8 mouse cellular contexts compared by ENCODE assay signal in genomic region chr2:164857101-164857821, GRCm38 (mm10). TPM values are rescaled to one million over a fixed set of nuclear protein-coding genes. Genes with fewer than 3 reads are reported as not detected.
DNase-seq lines count a peak whose midpoint lies in the region; ATAC-seq and TF ChIP-seq lines count a peak whose summit lies in the region.

Pltp (minus strand) TSS chr2:164857711.

- H3K4me1 ChIP-seq in brown adipose tissue, adult 24 weeks (ENCODE audit: control insufficient read depth, insufficient read depth, insufficient read length, low read length), result peaks cover 19% of the 10 kb centered on the region
- peaks cover 27% of the 10 kb centered on the region; the same call in 1 of the 2 replicates for H3K4me1 ChIP-seq in intestine, embryonic 14.5 days (replicated peaks; ENCODE audit: control insufficient read depth, insufficient read depth, low read length)
- peaks cover 13% of the 10 kb centered on the region for H3K4me1 ChIP-seq in liver, adult 2 months (ENCODE audit: control insufficient read depth, insufficient read depth, low read length)
- H3K4me1 ChIP-seq in midbrain, embryonic 16.5 days (ENCODE audit: control insufficient read depth, insufficient read depth, low read length), result peaks cover 17% of the 10 kb centered on the region

- peak within 1 kb of the TSS; percentile 48 for H3K9ac ChIP-seq in intestine, embryonic 14.5 days (ENCODE audit: low read length)
- H3K9ac ChIP-seq in liver, adult 2 months (ENCODE audit: low read depth, low read length), result peak within 1 kb of the TSS; percentile 76
- H3K9ac ChIP-seq in midbrain, embryonic 16.5 days (ENCODE audit: low read depth, low read length), result peak within 1 kb of the TSS; percentile 62

- ATAC-seq in intestine, embryonic 14.5 days (replicated peaks; ENCODE audit: low FRiP score, low TSS enrichment, low read depth), result peak; percentile 70
- peak; percentile 74 for ATAC-seq in midbrain, embryonic 16.5 days

- H3K27ac ChIP-seq in brown adipose tissue, adult 24 weeks (replicated peaks; ENCODE audit: low read depth, low read length), result peak within 1 kb of the TSS; percentile 70
- no peak within 1 kb of the TSS; the same call in 1 of the 2 replicates for H3K27ac ChIP-seq in intestine, embryonic 14.5 days (ENCODE audit: low read depth)
- peak within 1 kb of the TSS; percentile 58 for H3K27ac ChIP-seq in liver, adult 2 months (replicated peaks; ENCODE audit: insufficient read depth, low read depth, low read length)
- H3K27ac ChIP-seq in midbrain, embryonic 16.5 days (ENCODE audit: low read length), result peak within 1 kb of the TSS; percentile 38; the same call in 1 of the 2 replicates

- no peaks in the 10 kb centered on the region for H3K9me3 ChIP-seq in intestine, embryonic 14.5 days (ENCODE audit: control insufficient read depth, low read length)
- H3K9me3 ChIP-seq in midbrain, embryonic 16.5 days (replicated peaks; ENCODE audit: control insufficient read depth, low read length, poor library complexity, severe bottlenecking), result no peaks in the 10 kb centered on the region

- TF ChIP-seq POLR2A in liver, adult 2 months (IDR thresholded peaks at IDR 0.05; ENCODE audit: extremely low read depth, insufficient read depth, low read length), result no peak

- peaks cover 33% of the 10 kb centered on the region for H3K27me3 ChIP-seq in intestine, embryonic 14.5 days (replicated peaks; ENCODE audit: control insufficient read depth, insufficient read depth, low read length)
- no peaks in the 10 kb centered on the region for H3K27me3 ChIP-seq in liver, adult 2 months (ENCODE audit: control insufficient read depth, insufficient read depth, low read length)
- H3K27me3 ChIP-seq in midbrain, embryonic 16.5 days (ENCODE audit: control insufficient read depth, insufficient read depth, low read depth, low read length), result peaks cover 9% of the 10 kb centered on the region

- H3K79me2 ChIP-seq in liver, adult 2 months (ENCODE audit: control insufficient read depth, insufficient read depth, low read length), result no peaks in the 10 kb centered on the region

- peak within 1 kb of the TSS; percentile 62 for H3K4me3 ChIP-seq in brown adipose tissue, adult 24 weeks (ENCODE audit: insufficient read depth, low read depth, low read length)
- H3K4me3 ChIP-seq in intestine, embryonic 14.5 days (ENCODE audit: low read depth, low read length), result peak within 1 kb of the TSS; percentile 58
- H3K4me3 ChIP-seq in liver, adult 2 months (ENCODE audit: insufficient read depth, low read depth, low read length), result peak within 1 kb of the TSS; percentile 77
- peak within 1 kb of the TSS; percentile 50 for H3K4me3 ChIP-seq in midbrain, embryonic 16.5 days (ENCODE audit: low read depth, low read length)

- TF ChIP-seq CTCF in liver, adult 2 months (IDR thresholded peaks at IDR 0.05; ENCODE audit: low read depth, low read length), result no peak

- WGBS in intestine, embryonic 14.5 days, result under 1% methylated on average over 47 of the region's 47 CpGs
- 7% methylated on average over 47 of the region's 47 CpGs for WGBS in liver, adult 2 months
- under 1% methylated on average over 32 of the region's 47 CpGs for WGBS in midbrain, embryonic 16.5 days

- peak within 1 kb of the TSS; percentile 96 for H3K4me2 ChIP-seq in intestine, embryonic 14.5 days (ENCODE audit: low read length)
- peak within 1 kb of the TSS; percentile 98 for H3K4me2 ChIP-seq in midbrain, embryonic 16.5 days (ENCODE audit: low read length)

- H3K36me3 ChIP-seq in intestine, embryonic 14.5 days (ENCODE audit: control insufficient read depth, insufficient read depth, low read length), result no peaks in the 10 kb centered on the region
- H3K36me3 ChIP-seq in liver, adult 2 months (ENCODE audit: control insufficient read depth, insufficient read depth, low read length), result no peaks in the 10 kb centered on the region; the same call in 1 of the 2 replicates
- H3K36me3 ChIP-seq in midbrain, embryonic 16.5 days (ENCODE audit: control insufficient read depth, insufficient read depth, low read length), result no peaks in the 10 kb centered on the region

- peak; percentile 27 to 40 for DNase-seq in spleen, adult 18-20 months
- no peak for DNase-seq in spleen, postnatal 10 days (ENCODE audit: low spot score in 2 of 2)
- DNase-seq in gonadal fat pad, adult 2 months (ENCODE audit: low read depth), result no peak
- DNase-seq in intestine, embryonic 14.5 days (ENCODE audit: low spot score), result peak; percentile 77
- no peak for DNase-seq in liver, adult 2 months (ENCODE audit: extremely low read depth, low read depth, low spot score)
- DNase-seq in urinary bladder, postnatal 25 days (ENCODE audit: low spot score), result peak; percentile 69

RNA-seq across cellular contexts. Expression of gene Pltp, which starts in this region (rescaled TPM):
- polyA plus RNA-seq in brown adipose tissue, adult 24 weeks (2012; ENCODE audit: insufficient read depth, insufficient read length, missing spikeins), result 59.0 and 82.5 TPM in 2 replicates
- 277 and 290 TPM in 2 replicates for polyA plus RNA-seq in gonadal fat pad, adult 2 months (2012; rRNA removed)
- 25.7 and 28.1 TPM in 2 replicates for polyA plus RNA-seq in intestine, embryonic 14.5 days (2014; fragmentation: Nextera tagmentation; extraction: Ambion mirVana)
- 21.7 and 22.1 TPM in 2 replicates for total RNA-seq in liver, adult 2 months (2014; rRNA removed)
- polyA plus RNA-seq in liver, adult 2 months (2012; rRNA removed), result 49.7 and 92.8 TPM in 2 replicates
- polyA plus RNA-seq in midbrain, embryonic 16.5 days (2015; fragmentation: Nextera tagmentation; extraction: Ambion mirVana), result 83.9 and 84.4 TPM in 2 replicates

Comparison
In these comparisons a context has a peak if more than half of its experiments do, and no peak if none do; other contexts are left out.
1. DNase-seq: peak in spleen, adult 18-20 months (2 of 2), intestine, embryonic 14.5 days (single experiment) and urinary bladder, postnatal 25 days (single experiment); none in spleen, postnatal 10 days (0 of 2), gonadal fat pad, adult 2 months (single experiment) and liver, adult 2 months (single experiment).
2. Peak in every context shown above with its lines, with median percentiles within 50 percentile points of each other: H3K4me3 ChIP-seq and H3K9ac ChIP-seq.